Mouse (Mus musculus): Measurements from ENCODE around the gene Jazf1.
A peak's percentile ranks its signal among the peaks of the same experiment; 100 is the strongest.

Gene Jazf1

GRCm38 (mm10) chr6:53010286-53010685 lies 58.1 kb downstream of the Jazf1 start:
- DNase-seq (ENCODE audit: low read depth) = no peak

GRCm38 (mm10) chr6:53006032-53006431 lies 62.4 kb downstream of the Jazf1 start:
- no peak for DNase-seq (ENCODE audit: low read depth)

GRCm38 (mm10) chr6:53005544-53005943 lies 62.9 kb downstream of the Jazf1 start:
- no peak for DNase-seq (ENCODE audit: low read depth)

GRCm38 (mm10) chr6:52990816-52991215 lies 77.6 kb downstream of the Jazf1 start:
- no peak for DNase-seq (ENCODE audit: low read depth)

- DNase-seq (ENCODE audit: low read depth) = no peak
Observed at GRCm38 (mm10) chr6:52987905-52988640, 80.4 kb downstream of the Jazf1 start.

- peak; percentile 75 for DNase-seq (ENCODE audit: low read depth)
Observed at GRCm38 (mm10) chr6:52987391-52987790, 81.0 kb downstream of the Jazf1 start.

GRCm38 (mm10) chr6:52982175-52982574 lies 86.3 kb downstream of the Jazf1 start:
- no peak for DNase-seq (ENCODE audit: low read depth)

- DNase-seq (ENCODE audit: low read depth) = no peak
Observed at GRCm38 (mm10) chr6:52979503-52979902, 88.9 kb downstream of the Jazf1 start.

- no peak for DNase-seq (ENCODE audit: low read depth)
Observed at GRCm38 (mm10) chr6:52973351-52973750, 95.1 kb downstream of the Jazf1 start.

- DNase-seq (ENCODE audit: low read depth) = no peak
Observed at GRCm38 (mm10) chr6:52972138-52972537, 96.3 kb downstream of the Jazf1 start.

GRCm38 (mm10) chr6:52969717-52970261 lies 98.6 kb downstream of the Jazf1 start:
- peak; percentile 78 for DNase-seq (ENCODE audit: low read depth)

- no peak for DNase-seq (ENCODE audit: low read depth)
Observed at GRCm38 (mm10) chr6:52968346-52968891, 100.0 kb downstream of the Jazf1 start.

GRCm38 (mm10) chr6:52967557-52968270 lies 100.7 kb downstream of the Jazf1 start:
- no peak for DNase-seq (ENCODE audit: low read depth)

- DNase-seq (ENCODE audit: low read depth) = no peak
Observed at GRCm38 (mm10) chr6:52966001-52966400, 102.4 kb downstream of the Jazf1 start.

- DNase-seq (ENCODE audit: low read depth) = no peak
Observed at GRCm38 (mm10) chr6:52965340-52965739, 103.1 kb downstream of the Jazf1 start.

- peak; percentile 10 for DNase-seq (ENCODE audit: low read depth)
Observed at GRCm38 (mm10) chr6:52963840-52964690, 104.4 kb downstream of the Jazf1 start.

GRCm38 (mm10) chr6:52963430-52963732 lies 105.0 kb downstream of the Jazf1 start:
- no peak for DNase-seq (ENCODE audit: low read depth)

GRCm38 (mm10) chr6:52962600-52963429 lies 105.6 kb downstream of the Jazf1 start:
- no peak for DNase-seq (ENCODE audit: low read depth)

GRCm38 (mm10) chr6:52961660-52962490 lies 106.6 kb downstream of the Jazf1 start:
- no peak for DNase-seq (ENCODE audit: low read depth)

- DNase-seq (ENCODE audit: low read depth) = peak; percentile 42
Observed at GRCm38 (mm10) chr6:52957730-52958129, 110.7 kb downstream of the Jazf1 start.

Measured in NIH3T3 (cell line).